Mouse (Mus musculus): ENCODE measurements around the gene Myrf. TPM values are rescaled to one million over a fixed set of nuclear protein-coding genes. Genes with fewer than 3 reads are reported as not detected.

The Myrf gene
- total RNA-seq, 2 experiments from 2014 or later = 6.2 to 9.1 TPM

Small RNA genes lying within 50 kb of the gene (microRNA-seq; reads per million reads assigned to microRNA genes)
- 0.79 reads per million for gene Mir6993

Other genes with a start within 250 kb of the Myrf start
- 1 to 10 TPM in 1 of 2 experiments, under 1 TPM in 1; 0.71 to 2.2 TPM for gene Best1, start 239.1 kb downstream of the Myrf start, total RNA-seq (2021)
- 10 to 100 TPM; 21.8 to 23.9 TPM for gene Rab3il1, start 239.1 kb downstream of the Myrf start, total RNA-seq (2021)
- 10 to 100 TPM; 12.2 to 19.3 TPM for gene Fads3, start 199.2 kb downstream of the Myrf start, total RNA-seq (2021)
- gene Fads2, start 139.0 kb downstream of the Myrf start, total RNA-seq (2021) = 100 to 1,000 TPM; 385 to 397 TPM
- gene Fads1, start 57.9 kb downstream of the Myrf start, total RNA-seq (2021) = 100 to 1,000 TPM; 225 to 254 TPM
- gene Tmem258, start 36.7 kb downstream of the Myrf start, total RNA-seq (2021) = 100 to 1,000 TPM; 161 to 182 TPM
- gene Fen1, start 36.6 kb downstream of the Myrf start, total RNA-seq (2021) = 10 to 100 TPM; 32.9 to 35.8 TPM
- 1 to 10 TPM; 5.2 to 6.4 TPM for gene Dagla, start 64.1 kb upstream of the Myrf start, total RNA-seq (2021)
- gene Syt7, start 148.3 kb upstream of the Myrf start, total RNA-seq (2021) = 10 to 100 TPM; 46.1 to 47.4 TPM
- 1 to 10 TPM; 4.4 to 4.5 TPM for gene Lrrc10b, start 216.7 kb upstream of the Myrf start, total RNA-seq (2021)
- 1 to 10 TPM in 1 of 2 experiments, under 1 TPM in 1; 0.87 to 1.9 TPM for gene Ppp1r32, start 242.2 kb upstream of the Myrf start, total RNA-seq (2021)

Data from adrenal gland, postnatal 4 days (tissue).